Mouse (Mus musculus): ENCODE data around the gene Rnf43.

Gene Rnf43

DNA sequence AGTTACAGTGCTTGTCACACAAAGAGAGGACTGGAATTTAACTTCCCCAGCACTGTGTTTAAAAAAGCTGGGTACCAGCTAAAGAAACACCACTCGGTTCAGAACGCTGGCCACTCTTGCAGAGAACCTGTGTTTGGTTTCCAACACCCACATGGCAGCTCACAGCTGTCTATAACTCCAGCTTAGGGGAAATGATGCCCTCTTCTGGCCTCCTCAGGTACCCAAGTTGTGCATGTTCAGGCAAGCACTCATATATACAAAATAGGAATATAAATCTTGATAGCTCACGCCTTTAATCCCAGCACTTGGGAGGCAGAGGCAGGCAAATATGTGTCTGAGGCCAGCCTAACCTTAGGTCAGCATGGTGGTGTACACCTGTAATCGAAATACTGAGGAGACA is 53.5 kb downstream of the Rnf43 start:
- no peak for DNase-seq

- no peak for DNase-seq
Measured at GRCm38 (mm10) chr11:87719526-87719925, 57.0 kb downstream of the Rnf43 start.

- no peak for DNase-seq
Measured at GRCm38 (mm10) chr11:87720324-87720723, 57.8 kb downstream of the Rnf43 start.

GRCm38 (mm10) chr11:87720839-87721238 is 58.3 kb downstream of the Rnf43 start:
- no peak for DNase-seq

DNA sequence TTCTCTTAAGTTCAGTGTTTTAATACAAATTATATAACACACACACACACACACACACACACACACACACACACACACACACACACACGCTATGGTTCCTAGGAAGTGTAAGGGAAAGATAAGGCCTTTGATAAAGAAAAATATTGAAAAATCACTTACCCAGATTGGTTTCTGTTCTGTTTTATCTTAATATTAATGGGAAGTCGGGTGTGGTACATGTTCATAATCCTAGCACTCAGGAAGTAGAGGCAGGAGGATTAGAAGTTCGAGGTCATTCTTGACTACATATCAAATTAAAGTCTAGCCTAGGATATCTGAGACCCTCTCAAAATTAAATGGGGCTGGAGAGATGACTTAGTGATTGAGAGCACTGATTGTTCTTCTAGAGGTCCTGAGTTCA is 59.6 kb downstream of the Rnf43 start:
- DNase-seq: no peak

DNA sequence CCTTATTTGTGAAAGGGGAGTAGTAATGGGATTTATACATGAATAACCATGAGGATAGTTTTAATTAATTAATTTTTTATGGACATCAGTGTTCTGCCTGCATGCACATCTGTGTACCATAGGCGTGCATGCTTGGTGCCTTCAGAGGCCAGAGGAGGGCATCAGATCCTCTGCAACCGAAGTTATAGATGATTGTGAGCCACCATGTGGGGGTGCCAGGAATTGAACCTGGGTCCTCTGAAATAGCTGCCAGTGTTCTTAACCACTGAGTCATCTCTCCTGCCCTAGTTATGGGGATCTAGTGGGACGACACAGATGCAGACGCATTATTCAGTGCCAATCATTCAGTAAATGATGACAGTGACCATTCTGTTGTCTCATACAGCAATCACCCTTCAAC is 60.4 kb downstream of the Rnf43 start:
- no peak for DNase-seq

- no peak for DNase-seq
Measured at GRCm38 (mm10) chr11:87725515-87725914, 63.0 kb downstream of the Rnf43 start.

GRCm38 (mm10) chr11:87725964-87726562 is 63.5 kb downstream of the Rnf43 start:
- no peak for DNase-seq

GRCm38 (mm10) chr11:87727021-87727420 is 64.5 kb downstream of the Rnf43 start:
- no peak for DNase-seq

DNA sequence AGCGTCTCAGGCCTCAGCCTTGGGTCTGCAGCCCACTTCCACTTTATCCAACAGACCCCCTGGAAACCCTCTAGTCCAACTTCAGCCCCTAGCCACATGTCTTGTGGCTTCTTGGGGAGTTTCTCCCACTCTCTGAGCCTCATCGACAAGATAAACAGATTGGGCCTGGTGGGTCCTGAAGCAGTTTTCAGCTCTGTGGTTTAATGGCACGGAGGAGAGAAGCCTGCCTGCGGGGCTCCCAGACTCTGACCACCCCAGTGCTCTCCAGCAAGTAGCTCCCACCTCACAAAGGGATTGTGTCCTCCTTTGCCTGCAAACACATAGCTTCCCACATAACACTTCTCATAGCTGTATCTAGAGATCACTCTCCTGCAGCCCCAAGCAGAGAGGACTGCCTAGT is 64.9 kb downstream of the Rnf43 start:
- no peak for DNase-seq

DNA sequence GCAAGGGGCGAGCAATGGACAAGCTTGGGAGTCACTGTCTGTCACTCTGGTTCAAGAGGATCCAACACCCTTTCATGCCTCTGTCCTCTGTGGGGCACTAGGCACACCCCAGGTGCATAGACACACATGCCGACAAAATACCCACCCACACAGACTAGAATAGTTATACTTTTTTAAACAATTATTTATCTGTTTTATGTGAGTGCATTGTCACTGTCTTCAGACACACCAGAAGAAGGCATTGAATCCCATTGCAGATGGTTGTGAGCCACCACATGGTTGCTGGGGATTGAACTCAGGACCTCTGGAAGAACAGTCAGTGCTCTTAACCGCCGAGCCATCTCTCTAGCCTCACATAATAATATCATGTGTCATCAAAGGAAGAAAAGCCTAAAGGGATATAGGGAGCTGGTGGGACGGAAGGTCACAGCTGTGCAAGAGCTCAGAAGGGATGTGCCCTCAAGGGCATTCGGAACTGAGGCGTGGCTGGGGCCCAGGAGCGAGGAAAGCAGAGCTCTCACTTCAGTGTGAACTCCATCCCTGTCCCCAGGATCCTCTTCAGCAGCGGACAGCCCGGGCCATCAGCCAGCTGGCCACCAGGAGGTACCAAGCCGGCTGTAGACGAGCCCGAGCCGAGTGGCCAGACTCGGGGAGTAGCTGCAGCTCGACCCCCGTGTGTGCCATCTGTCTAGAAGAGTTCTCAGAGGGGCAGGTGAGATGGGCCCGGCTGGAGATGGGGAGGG is 66.5 kb downstream of the Rnf43 start:
- no peak for DNase-seq

DNA sequence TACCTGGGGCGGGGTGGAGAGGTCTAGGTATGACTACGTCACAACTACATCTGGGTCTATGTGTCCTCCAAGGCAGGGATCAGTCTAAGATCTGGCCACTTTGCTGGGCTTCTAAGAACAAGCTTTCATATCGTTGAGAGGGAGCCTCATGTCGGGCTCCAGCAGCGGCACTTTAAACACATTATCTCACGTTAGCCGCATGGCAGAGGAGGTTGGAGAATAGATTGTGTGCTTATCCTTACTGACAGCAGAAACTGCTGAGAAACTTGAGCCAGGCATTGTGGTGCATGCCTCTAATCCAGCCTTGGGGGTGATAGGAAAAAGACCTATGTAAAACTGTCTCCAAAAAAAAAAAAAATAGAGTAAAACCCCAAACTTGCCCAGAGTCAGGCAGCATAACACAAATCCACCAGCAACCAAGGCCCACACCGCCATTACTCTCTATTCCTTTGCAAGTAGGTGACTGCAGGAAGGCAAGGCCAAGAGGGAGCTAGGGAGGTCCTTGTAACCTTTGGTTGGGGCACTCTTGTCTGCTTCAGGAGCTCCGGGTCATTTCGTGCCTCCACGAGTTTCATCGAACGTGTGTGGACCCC is 67.2 kb downstream of the Rnf43 start:
- no peak for DNase-seq

DNA sequence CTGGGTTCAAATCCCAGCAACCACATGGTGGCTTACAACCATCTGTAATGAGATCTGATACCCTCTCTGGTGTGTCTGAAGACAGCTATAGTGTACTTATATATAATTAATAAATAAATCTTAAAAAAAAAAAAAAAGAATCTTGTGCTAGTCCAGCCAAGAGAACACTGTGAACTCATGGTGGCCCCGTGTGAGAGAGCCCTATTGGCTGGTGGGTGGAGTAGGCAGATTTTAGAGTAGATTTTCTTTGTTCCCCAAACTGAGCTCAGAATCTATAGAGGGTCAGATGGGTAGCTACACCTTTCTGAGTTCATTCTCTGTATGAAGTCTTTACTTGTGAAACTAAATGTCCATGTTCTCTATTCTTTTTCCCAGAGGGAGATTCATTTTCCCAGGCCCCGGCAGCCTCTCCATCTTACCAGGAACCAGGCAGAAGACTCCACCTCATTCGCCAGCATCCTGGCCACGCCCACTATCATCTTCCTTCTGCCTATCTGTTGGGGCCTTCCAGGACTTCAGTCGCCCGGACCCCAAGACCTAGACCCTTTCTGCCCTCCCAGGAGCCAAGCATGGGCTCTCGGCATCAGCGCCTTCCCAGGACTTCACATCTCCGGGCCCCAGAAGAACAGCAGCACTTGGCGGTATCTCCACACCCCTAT is 68.3 kb downstream of the Rnf43 start:
- no peak for DNase-seq

DNA sequence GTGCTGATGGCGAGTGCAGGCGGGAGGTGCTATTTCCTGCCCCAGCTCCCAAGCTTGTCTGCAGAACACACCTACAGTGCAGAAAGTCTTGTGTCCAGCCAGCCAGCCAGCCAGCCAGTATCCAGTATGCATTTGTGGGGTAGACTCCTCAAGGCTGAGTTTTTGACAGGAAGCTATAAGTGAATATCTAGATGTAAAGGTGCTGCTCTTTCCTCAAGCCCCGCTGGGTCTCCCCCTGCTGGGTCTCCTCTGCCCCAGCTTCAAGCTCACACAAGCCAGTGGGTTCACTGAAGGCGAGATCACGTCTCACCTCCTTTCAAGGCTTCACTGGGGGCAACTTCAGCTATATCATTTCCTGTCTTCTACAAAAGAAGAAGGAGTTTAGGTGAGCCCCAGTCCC is 71.8 kb downstream of the Rnf43 start:
- DNase-seq: no peak

- no peak for DNase-seq
Measured at GRCm38 (mm10) chr11:87735691-87736090, 73.2 kb downstream of the Rnf43 start.

DNA sequence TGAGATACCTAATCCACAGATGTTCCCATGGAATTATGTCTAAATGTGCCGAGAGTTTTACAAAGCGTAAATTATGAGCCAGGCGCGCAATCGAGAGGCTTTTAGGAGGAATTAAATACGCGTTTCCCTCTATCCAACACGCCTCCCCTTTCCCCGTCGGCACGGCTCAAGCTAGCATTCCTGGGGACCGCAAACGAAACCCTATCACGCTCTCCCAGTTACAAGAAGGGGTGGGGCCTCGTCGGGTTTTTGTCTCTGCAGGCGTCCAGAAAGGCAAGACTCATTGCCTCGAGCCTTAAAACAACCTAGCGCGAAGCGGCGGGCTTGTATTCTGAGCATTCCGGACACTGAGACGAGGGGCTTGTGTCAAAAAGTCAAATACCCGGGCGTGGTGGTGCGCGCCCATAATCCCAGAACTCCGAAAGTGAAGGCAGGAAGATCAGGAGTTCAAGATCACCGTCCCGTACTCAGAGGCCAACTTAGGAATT is 74.2 kb downstream of the Rnf43 start:
- peak; percentile 70 for DNase-seq

DNA sequence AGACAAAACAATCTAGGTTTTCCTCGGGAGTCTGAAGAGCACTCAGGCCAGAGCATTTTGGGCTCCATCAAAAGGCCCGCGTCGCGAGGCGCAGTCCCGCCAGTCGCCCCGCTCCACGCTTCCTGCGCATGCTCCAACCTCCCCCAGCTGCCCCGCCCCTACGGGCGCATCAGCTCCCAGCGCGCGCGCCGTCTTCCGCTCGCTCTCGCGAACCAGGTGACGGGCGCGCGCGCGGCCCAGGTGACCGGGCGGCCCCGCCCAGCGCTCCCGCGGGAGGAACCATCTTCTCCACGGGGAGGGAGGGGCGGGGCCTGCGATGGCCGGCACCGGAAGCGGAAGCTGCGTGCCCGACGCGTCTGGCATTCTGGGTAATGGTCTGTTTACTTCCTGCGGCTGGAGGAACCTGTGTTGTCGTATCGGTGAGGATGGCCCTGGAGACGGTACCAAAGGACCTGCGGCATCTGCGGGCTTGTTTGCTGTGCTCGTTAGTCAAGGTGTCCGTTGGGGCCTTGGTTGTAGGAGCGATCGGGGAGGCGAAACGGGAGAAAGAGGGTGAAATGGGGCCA is 74.7 kb downstream of the Rnf43 start, which contains the start of gene Supt4a:
TSS of gene Supt4a (plus strand) at position 378 of the 566 bp plus-strand sequence.
- peak; percentile 95 for DNase-seq

DNA sequence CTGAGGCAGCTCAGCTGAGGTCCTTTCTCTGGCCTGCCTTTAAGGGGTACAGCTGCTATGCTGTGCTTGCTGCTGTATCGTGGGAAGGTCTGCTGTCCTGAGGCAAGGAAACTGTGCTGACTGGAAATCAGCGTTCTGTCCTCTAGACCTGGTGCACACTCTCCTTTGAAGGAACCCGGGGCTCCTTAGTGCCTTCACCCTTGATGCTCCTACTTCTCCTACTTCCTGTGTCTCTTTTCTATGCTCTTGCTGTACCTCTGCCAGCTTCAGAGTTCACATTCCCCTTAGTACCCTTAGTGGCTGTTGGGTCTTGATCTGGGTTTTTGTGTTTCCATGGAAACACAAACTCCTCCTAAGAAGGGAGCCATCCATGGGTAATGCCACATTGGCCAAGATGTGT is 81.2 kb downstream of the Rnf43 start:
- no peak for DNase-seq

GRCm38 (mm10) chr11:87744964-87745363 is 82.4 kb downstream of the Rnf43 start:
- no peak for DNase-seq

GRCm38 (mm10) chr11:87745632-87746555 is 83.4 kb downstream of the Rnf43 start:
- no peak for DNase-seq

DNA sequence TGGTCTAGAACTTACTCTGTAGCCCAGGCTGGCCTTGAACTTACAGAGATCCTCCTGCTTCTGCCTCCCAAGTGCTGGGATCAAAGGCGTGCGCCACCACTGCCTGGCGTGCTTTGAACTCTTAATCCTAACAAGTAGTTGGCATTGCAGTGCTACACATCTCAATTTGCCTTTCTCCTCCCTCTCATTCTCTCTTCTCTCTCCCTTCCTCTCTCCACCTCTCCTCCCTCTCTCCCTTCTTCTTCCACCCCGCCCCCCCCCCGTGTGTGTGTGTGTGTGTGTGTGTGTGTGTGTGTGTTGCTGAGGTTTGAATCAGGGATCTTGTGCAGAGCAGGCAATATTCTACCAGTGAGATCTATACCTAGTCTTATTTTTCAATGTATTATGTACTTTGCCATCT is 84.8 kb downstream of the Rnf43 start:
- DNase-seq: no peak

GRCm38 (mm10) chr11:87747716-87748115 is 85.2 kb downstream of the Rnf43 start:
- DNase-seq: no peak

Data from cerebellum, adult 9-11 months (tissue).